Mouse (Mus musculus) liver, embryonic 14.5 days (tissue): Measurements from ENCODE around the gene Sgsm1.

Source experiments
- CTCF ChIP-seq: IDR thresholded peaks from 2 replicates; pipeline ENCODE4 v1.5.1; 2016; ENCODE audit warnings: antibody characterized with exemption, low read depth, control low read depth
- EP300 ChIP-seq: IDR thresholded peaks from 2 replicates; pipeline ENCODE4 v1.6.1; 2016; ENCODE audit warnings: antibody characterized with exemption, low read depth

GRCm38 (mm10) chr5:113249263-113249930, 61.2 kb downstream of the Sgsm1 start:
- TF ChIP-seq CTCF, result no peak
- no peak for TF ChIP-seq EP300
